Mouse (Mus musculus): ENCODE measurements at regions not wholly inside any gene's neighbourhood (a gene's known extent, or its start where the extent isn't known, plus 50 kb on each side); places are given as distances from the start of the nearest gene placed in this dataset.

DNA sequence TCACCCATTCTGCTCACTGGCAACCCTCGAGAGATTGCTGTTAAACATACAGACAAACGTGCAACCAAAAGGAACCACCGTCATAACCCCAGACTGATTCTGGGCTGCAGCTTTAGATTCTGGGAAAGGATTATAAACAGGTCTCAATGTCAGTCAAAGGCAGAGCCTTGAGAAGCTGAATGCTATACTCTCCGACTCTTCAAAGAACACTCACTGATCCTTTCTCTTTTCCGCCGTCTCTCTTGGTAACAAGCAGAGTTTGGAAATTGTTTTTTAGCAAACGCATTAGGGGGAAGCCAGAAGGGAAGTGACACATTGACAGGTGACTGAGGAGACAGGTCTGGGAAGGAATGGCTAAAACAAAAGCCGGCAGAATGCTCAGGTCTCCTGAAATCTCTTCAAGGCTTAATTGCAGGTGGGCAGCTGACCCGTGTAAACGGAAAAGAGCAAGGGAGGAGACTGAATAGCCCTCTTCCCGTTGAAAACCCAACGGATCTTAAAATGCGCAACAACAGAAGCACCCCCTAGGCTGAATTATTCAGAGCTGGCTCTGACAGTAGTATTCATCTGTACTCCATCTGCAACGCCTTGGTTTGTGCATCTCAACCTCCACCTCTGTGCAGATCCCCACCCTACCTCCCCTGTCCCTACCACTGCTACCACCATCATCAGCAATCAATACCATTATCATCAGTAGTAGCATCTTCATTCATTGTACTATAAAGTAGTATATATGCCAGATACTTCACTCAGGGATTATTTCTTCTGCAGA lies 219.6 kb downstream of the Tmem38b start:
- TF ChIP-seq CTCF (IDR thresholded peaks at IDR 0.05; ENCODE audit: low read depth, low read length): no peak
- TF ChIP-seq POLR2A (IDR thresholded peaks at IDR 0.05; ENCODE audit: extremely low read depth, insufficient read depth, low read length): no peak
